Mouse (Mus musculus) liver, embryonic 14.5 days (tissue): ENCODE data around the gene Miga2.
A peak's percentile ranks its signal among the peaks of the same experiment; 100 is the strongest.

ENCODE experiments used
- CTCF ChIP-seq: IDR thresholded peaks from 2 replicates; pipeline ENCODE4 v1.5.1; 2016; ENCODE audit warnings: antibody characterized with exemption, low read depth, control low read depth
- EP300 ChIP-seq: IDR thresholded peaks from 2 replicates; pipeline ENCODE4 v1.6.1; 2016; ENCODE audit warnings: antibody characterized with exemption, low read depth

GRCm38 (mm10) chr2:30379307-30379706, 15.3 kb downstream of the Miga2 start:
- TF ChIP-seq CTCF, result no peak
- TF ChIP-seq EP300, result 0 out of 2 replicates have a peak, but pooled peaks have one; percentile 38
